Mouse (Mus musculus): ENCODE data around the gene Kcnj5.

Kcnj5 gene

GRCm38 (mm10) chr9:32315999-32316398 lies 28.2 kb downstream of the Kcnj5 start:
- no peak for DNase-seq (ENCODE audit: low spot score)

- no peak for DNase-seq (ENCODE audit: low spot score)
Observed at GRCm38 (mm10) chr9:32314071-32314470, 30.1 kb downstream of the Kcnj5 start.

GRCm38 (mm10) chr9:32312208-32312607 lies 31.9 kb downstream of the Kcnj5 start:
- DNase-seq (ENCODE audit: low spot score): no peak

- peak; percentile 34 for DNase-seq (ENCODE audit: low spot score)
Observed at GRCm38 (mm10) chr9:32311786-32312185, 32.4 kb downstream of the Kcnj5 start.

GRCm38 (mm10) chr9:32302501-32303150 lies 41.5 kb downstream of the Kcnj5 start:
- peak; percentile 26 for DNase-seq (ENCODE audit: low spot score)

GRCm38 (mm10) chr9:32295061-32295800 lies 48.9 kb downstream of the Kcnj5 start:
- DNase-seq (ENCODE audit: low spot score): no peak

GRCm38 (mm10) chr9:32292686-32293085 lies 51.5 kb downstream of the Kcnj5 start:
- DNase-seq (ENCODE audit: low spot score): peak; percentile 12

- DNase-seq (ENCODE audit: low spot score): no peak
Observed at GRCm38 (mm10) chr9:32291618-32292017, 52.5 kb downstream of the Kcnj5 start.

GRCm38 (mm10) chr9:32283591-32283990 lies 60.6 kb downstream of the Kcnj5 start:
- DNase-seq (ENCODE audit: low spot score): no peak

- DNase-seq (ENCODE audit: low spot score): no peak
Observed at GRCm38 (mm10) chr9:32280456-32280855, 63.7 kb downstream of the Kcnj5 start.

GRCm38 (mm10) chr9:32279789-32280188 lies 64.4 kb downstream of the Kcnj5 start:
- DNase-seq (ENCODE audit: low spot score): no peak

GRCm38 (mm10) chr9:32278052-32278451 lies 66.1 kb downstream of the Kcnj5 start:
- no peak for DNase-seq (ENCODE audit: low spot score)

GRCm38 (mm10) chr9:32271896-32272444 lies 72.2 kb downstream of the Kcnj5 start:
- DNase-seq (ENCODE audit: low spot score): peak; percentile 94
